1 mouse cellular context compared by ENCODE assay signal in genomic region chr12:83560189-83560588, GRCm38 (mm10).
TF ChIP-seq lines count a peak whose summit lies in the region.

No protein-coding gene starts in this region.

TF ChIP-seq in CH12.LX, 34 proteins besides CTCF, POLR2A, EP300 and RAD21 (continued from another document):
- TF ChIP-seq BHLHE40 (IDR thresholded peaks at IDR 0.05; ENCODE audit: low read depth, low read length) (no peak), CHD1 (IDR thresholded peaks at IDR 0.05; ENCODE audit: low read depth, low read length) (no peak), MEF2A (IDR thresholded peaks at IDR 0.05; ENCODE audit: borderline replicate concordance, low read depth, low read length) (no peak), HCFC1 (IDR thresholded peaks at IDR 0.05; ENCODE audit: low read depth, low read length) (no peak), USF1 (IDR thresholded peaks at IDR 0.05; ENCODE audit: low read depth, low read length) (no peak), JUN (IDR thresholded peaks at IDR 0.05; ENCODE audit: insufficient read depth, low read depth, low read length) (no peak), MAZ (IDR thresholded peaks at IDR 0.05; ENCODE audit: low read depth, low read length) (no peak)
TF ChIP-seq in CH12.LX: peak in this region for 0.
